Mouse (Mus musculus) embryonic facial prominence, embryonic 12.5 days (tissue): ENCODE results near the gene Dab1. TPM values are rescaled to one million over a fixed set of nuclear protein-coding genes. Genes with fewer than 3 reads are reported as not detected.

Source experiments
- ATAC-seq: fragments of 200-750 bp; cut with Nextera tagmentation; 2 replicates; pipeline ENCODE4 v1.8.0; 2017; ENCODE audit not compliant: insufficient number of reproducible peaks, insufficient read depth, low FRiP score, low TSS enrichment
- H3K27ac ChIP-seq: fragments of 300-500 bp; sonication (generic); 2 replicates; pipeline ENCODE4 v1.5.1; 2016; ENCODE audit warnings: mild to moderate bottlenecking
- H3K27me3 ChIP-seq: fragments of 300-500 bp; sonication (generic); 2 replicates; pipeline ENCODE4 v1.6.1; 2016; ENCODE audit warnings: mild to moderate bottlenecking, moderate library complexity
- H3K36me3 ChIP-seq: fragments of 300-500 bp; sonication (generic); 2 replicates; pipeline ENCODE4 v1.6.1; 2016; ENCODE audit warnings: mild to moderate bottlenecking
- H3K4me1 ChIP-seq: fragments of 300-500 bp; sonication (generic); 2 replicates; pipeline ENCODE4 v1.6.1; 2016
- H3K4me2 ChIP-seq: fragments of 300-500 bp; sonication (generic); replicated peaks from 2 replicates; pipeline ENCODE4 v1.6.1; 2016; ENCODE audit warnings: mild to moderate bottlenecking, moderate library complexity
- H3K4me3 ChIP-seq: fragments of 300-500 bp; sonication (generic); 2 replicates; pipeline ENCODE4 v1.5.1; 2016; ENCODE audit warnings: mild to moderate bottlenecking
- H3K9ac ChIP-seq: fragments of 300-500 bp; sonication (generic); 2 replicates; pipeline ENCODE4 v1.6.1; 2016; ENCODE audit warnings: mild to moderate bottlenecking, moderate library complexity
- H3K9me3 ChIP-seq: fragments of 300-500 bp; sonication (generic); 2 replicates; pipeline ENCODE4 v1.6.1; 2016; ENCODE audit warnings: mild to moderate bottlenecking, moderate library complexity
- WGBS: fragments of 180-500 bp; shearing (Covaris S2); methylation state at CpG from one replicate; pipeline ENCODE4 v1.1.7; 2016; 5-methylcytosine and 5-hydroxymethylcytosine counted together
- polyA plus RNA-seq: library from polyadenylated mRNA; unstranded; fragments of >200 nt; fragmentation: Nextera tagmentation; extraction: Ambion mirVana; gene quantifications from 2 replicates; pipeline ENCODE4 v1.2.1, GENCODE M21; 2016

The Dab1 gene
- polyA plus RNA-seq, 1 experiment from 2014 or later: 23.7 TPM

GRCm38 (mm10) chr4:103702137-103702536, 83.0 kb downstream of the Dab1 start:
- Histone ChIP-seq H3K4me2 (no peak overlapping the region), H3K9ac (no peak overlapping the region), H3K27ac (no peak overlapping the region), H3K4me1 (no peaks in the 10 kb centered on the region), H3K27me3 (no peaks in the 10 kb centered on the region), H3K9me3 (no peaks in the 10 kb centered on the region), H3K4me3 (no peak overlapping the region), H3K36me3 (no peaks in the 10 kb centered on the region)
- WGBS: 54% methylated on average over 3 of the region's 3 CpGs
- ATAC-seq: no peak

- Histone ChIP-seq H3K9ac (no peak overlapping the region), H3K27ac (no peak overlapping the region), H3K4me3 (no peak overlapping the region), H3K27me3 (no peaks in the 10 kb centered on the region), H3K4me2 (no peak overlapping the region), H3K9me3 (no peaks in the 10 kb centered on the region), H3K4me1 (no peaks in the 10 kb centered on the region), H3K36me3 (no peaks in the 10 kb centered on the region)
- no peak for ATAC-seq
- 74% methylated on average over 2 of the region's 2 CpGs for WGBS
Measured at GRCm38 (mm10) chr4:103704477-103704876, 85.3 kb downstream of the Dab1 start.

- Histone ChIP-seq H3K27ac (no peak overlapping the region), H3K4me3 (no peak overlapping the region), H3K4me1 (no peaks in the 10 kb centered on the region), H3K9ac (no peak overlapping the region), H3K4me2 (no peak overlapping the region), H3K36me3 (no peaks in the 10 kb centered on the region), H3K9me3 (no peaks in the 10 kb centered on the region), H3K27me3 (no peaks in the 10 kb centered on the region)
- 76% methylated on average over 4 of the region's 4 CpGs for WGBS
- no peak for ATAC-seq
Measured at GRCm38 (mm10) chr4:103706501-103706900, 87.3 kb downstream of the Dab1 start.

- no peaks in the 10 kb centered on the region for H3K36me3 ChIP-seq
- 58% methylated on average over 1 of the region's 1 CpGs for WGBS
Measured at GRCm38 (mm10) chr4:103707140-103707539, 88.0 kb downstream of the Dab1 start.

GRCm38 (mm10) chr4:103711353-103711752, 92.2 kb downstream of the Dab1 start:
- no peak overlapping the region for H3K27ac ChIP-seq
- H3K9me3 ChIP-seq: no peaks in the 10 kb centered on the region
- ATAC-seq: no peak
- WGBS: 70% methylated on average over 6 of the region's 6 CpGs
- no peaks in the 10 kb centered on the region for H3K4me1 ChIP-seq
- H3K9ac ChIP-seq: no peak overlapping the region
- H3K4me2 ChIP-seq: no peak overlapping the region
- no peaks in the 10 kb centered on the region for H3K36me3 ChIP-seq
- no peaks in the 10 kb centered on the region for H3K27me3 ChIP-seq
- no peak overlapping the region for H3K4me3 ChIP-seq

More at GRCm38 (mm10) chr4:103707140-103707539, 88.0 kb downstream of the Dab1 start:
- H3K27ac ChIP-seq: no peak overlapping the region
- H3K4me3 ChIP-seq: no peak overlapping the region
- no peak for ATAC-seq
- H3K4me1 ChIP-seq: no peaks in the 10 kb centered on the region
- no peaks in the 10 kb centered on the region for H3K27me3 ChIP-seq
- no peak overlapping the region for H3K9ac ChIP-seq
- no peak overlapping the region for H3K4me2 ChIP-seq
- H3K9me3 ChIP-seq: no peaks in the 10 kb centered on the region

- Histone ChIP-seq H3K4me1 (no peaks in the 10 kb centered on the region), H3K9me3 (no peaks in the 10 kb centered on the region), H3K4me3 (no peak overlapping the region), H3K27ac (no peak overlapping the region), H3K27me3 (no peaks in the 10 kb centered on the region), H3K36me3 (no peaks in the 10 kb centered on the region), H3K4me2 (no peak overlapping the region), H3K9ac (no peak overlapping the region)
- WGBS: 81% methylated on average over 4 of the region's 4 CpGs
- no peak for ATAC-seq
Measured at GRCm38 (mm10) chr4:103713921-103714320, 94.8 kb downstream of the Dab1 start.

- Histone ChIP-seq H3K36me3 (no peaks in the 10 kb centered on the region), H3K27ac (no peak overlapping the region), H3K4me3 (no peak overlapping the region), H3K4me2 (no peak overlapping the region), H3K9ac (no peak overlapping the region), H3K4me1 (no peaks in the 10 kb centered on the region), H3K27me3 (no peaks in the 10 kb centered on the region), H3K9me3 (no peaks in the 10 kb centered on the region)
- ATAC-seq: no peak
- WGBS: 80% methylated on average over 7 of the region's 7 CpGs
Measured at GRCm38 (mm10) chr4:103714991-103715390, 95.8 kb downstream of the Dab1 start.

GRCm38 (mm10) chr4:103715568-103715967, 96.4 kb downstream of the Dab1 start:
- Histone ChIP-seq H3K4me1 (no peaks in the 10 kb centered on the region), H3K4me2 (no peak overlapping the region), H3K4me3 (no peak overlapping the region), H3K36me3 (no peaks in the 10 kb centered on the region), H3K27me3 (no peaks in the 10 kb centered on the region), H3K9me3 (no peaks in the 10 kb centered on the region), H3K9ac (no peak overlapping the region), H3K27ac (no peak overlapping the region)
- 86% methylated on average over 4 of the region's 4 CpGs for WGBS
- no peak for ATAC-seq

- Histone ChIP-seq H3K36me3 (no peaks in the 10 kb centered on the region), H3K4me2 (no peak overlapping the region), H3K27ac (no peak overlapping the region), H3K4me3 (no peak overlapping the region), H3K9ac (no peak overlapping the region), H3K4me1 (no peaks in the 10 kb centered on the region), H3K9me3 (no peaks in the 10 kb centered on the region), H3K27me3 (no peaks in the 10 kb centered on the region)
- 93% methylated on average over 1 of the region's 1 CpGs for WGBS
- no peak for ATAC-seq
Measured at GRCm38 (mm10) chr4:103722738-103723137, 103.6 kb downstream of the Dab1 start.

GRCm38 (mm10) chr4:103726486-103726885, 107.3 kb downstream of the Dab1 start:
- Histone ChIP-seq H3K9me3 (no peaks in the 10 kb centered on the region), H3K27me3 (no peaks in the 10 kb centered on the region), H3K27ac (no peak overlapping the region), H3K9ac (no peak overlapping the region), H3K4me1 (no peaks in the 10 kb centered on the region), H3K4me2 (no peak overlapping the region), H3K36me3 (no peaks in the 10 kb centered on the region), H3K4me3 (no peak overlapping the region)
- 94% methylated on average over 2 of the region's 2 CpGs for WGBS
- no peak for ATAC-seq

GRCm38 (mm10) chr4:103737185-103737584, 118.0 kb downstream of the Dab1 start:
- Histone ChIP-seq H3K36me3 (no peaks in the 10 kb centered on the region), H3K4me3 (no peak overlapping the region), H3K4me2 (no peak overlapping the region), H3K9ac (no peak overlapping the region), H3K27ac (no peak overlapping the region), H3K9me3 (no peaks in the 10 kb centered on the region), H3K4me1 (no peaks in the 10 kb centered on the region), H3K27me3 (no peaks in the 10 kb centered on the region)
- WGBS: 50% methylated on average over 6 of the region's 6 CpGs
- no peak for ATAC-seq

- no peak overlapping the region for H3K9ac ChIP-seq
- no peak for ATAC-seq
Measured at GRCm38 (mm10) chr4:103751249-103751855, 132.2 kb downstream of the Dab1 start.

More at GRCm38 (mm10) chr4:103751249-103751855, 132.2 kb downstream of the Dab1 start:
- Histone ChIP-seq H3K4me3 (no peak overlapping the region), H3K27me3 (no peaks in the 10 kb centered on the region), H3K27ac (no peak overlapping the region), H3K36me3 (no peaks in the 10 kb centered on the region), H3K9me3 (no peaks in the 10 kb centered on the region), H3K4me2 (no peak overlapping the region), H3K4me1 (no peaks in the 10 kb centered on the region)
- WGBS: 64% methylated on average over 4 of the region's 4 CpGs
